Mouse (Mus musculus) liver, embryonic 15.5 days (tissue): ENCODE results near the gene Tmem50a. TPM values are rescaled to one million over a fixed set of nuclear protein-coding genes. Genes with fewer than 3 reads are reported as not detected.

Experiments used
- ATAC-seq: fragments of 200-750 bp; cut with Nextera tagmentation; 2 replicates; pipeline ENCODE4 v1.8.0; 2017; ENCODE audit warnings: moderate number of reproducible peaks, mild to moderate bottlenecking, moderate library complexity; ENCODE audit not compliant: insufficient read depth
- H3K27ac ChIP-seq: fragments of 300-500 bp; sonication (generic); replicated peaks from 2 replicates; pipeline ENCODE4 v1.5.1; 2015; ENCODE audit warnings: mild to moderate bottlenecking, inconsistent platforms
- H3K27me3 ChIP-seq: fragments of 300-500 bp; sonication (generic); 2 replicates; pipeline ENCODE4 v1.6.1; 2015; ENCODE audit warnings: mild to moderate bottlenecking, inconsistent platforms
- H3K36me3 ChIP-seq: fragments of 300-500 bp; sonication (generic); replicated peaks from 2 replicates; pipeline ENCODE4 v1.6.1; 2015; ENCODE audit warnings: moderate library complexity, mild to moderate bottlenecking, inconsistent platforms
- H3K4me1 ChIP-seq: fragments of 300-500 bp; sonication (generic); replicated peaks from 2 replicates; pipeline ENCODE4 v1.6.1; 2015; ENCODE audit warnings: inconsistent platforms
- H3K4me2 ChIP-seq: fragments of 300-500 bp; sonication (generic); 2 replicates; pipeline ENCODE4 v1.6.1; 2015; ENCODE audit warnings: moderate library complexity, mild to moderate bottlenecking, inconsistent platforms
- H3K4me3 ChIP-seq: fragments of 300-500 bp; sonication (generic); replicated peaks from 2 replicates; pipeline ENCODE4 v1.5.1; 2015; ENCODE audit warnings: mild to moderate bottlenecking, inconsistent platforms
- H3K9ac ChIP-seq: fragments of 300-500 bp; sonication (generic); 2 replicates; pipeline ENCODE4 v1.6.1; 2015; ENCODE audit warnings: moderate library complexity, mild to moderate bottlenecking, inconsistent platforms
- H3K9me3 ChIP-seq: fragments of 300-500 bp; sonication (generic); replicated peaks from 2 replicates; pipeline ENCODE4 v1.6.1; 2016; ENCODE audit warnings: inconsistent platforms
- WGBS: fragments of 180-500 bp; shearing (Covaris S2); methylation state at CpG from one replicate; pipeline ENCODE4 v1.1.7; 2015; ENCODE audit warnings: mixed read lengths; ENCODE audit not compliant: insufficient replicate concordance; 5-methylcytosine and 5-hydroxymethylcytosine counted together
- polyA plus RNA-seq: library from polyadenylated mRNA; unstranded; fragments of >200 nt; fragmentation: Nextera tagmentation; extraction: Ambion mirVana; gene quantifications from 2 replicates; pipeline ENCODE4 v1.2.1, GENCODE M21; 2015

Gene Tmem50a
- polyA plus RNA-seq, 1 experiment from 2014 or later = 79.4 TPM

- Histone ChIP-seq H3K9me3 (no peaks in the 10 kb centered on the region), H3K4me3 (peak overlapping the region; percentile 20; the same call in 1 of the 2 replicates), H3K9ac (peak overlapping the region; percentile 25; the same call in 1 of the 2 replicates), H3K27me3 (no peaks in the 10 kb centered on the region), H3K4me2 (peak overlapping the region; percentile 46), H3K27ac (peak overlapping the region; percentile 83), H3K36me3 (peaks cover 80% of the 10 kb centered on the region), H3K4me1 (peaks cover 74% of the 10 kb centered on the region)
- ATAC-seq = no peak
- WGBS = 49% methylated on average over 4 of the region's 4 CpGs
Measured at GRCm38 (mm10) chr4:134871477-134871876, 43.3 kb downstream of the Tmem50a start.

- Histone ChIP-seq H3K9me3 (no peaks in the 10 kb centered on the region), H3K36me3 (peaks cover 74% of the 10 kb centered on the region), H3K9ac (peak overlapping the region; percentile 74), H3K4me3 (peak overlapping the region; percentile 78), H3K4me2 (peak overlapping the region; percentile 87), H3K27me3 (no peaks in the 10 kb centered on the region), H3K27ac (peak overlapping the region; percentile 99), H3K4me1 (peaks cover 69% of the 10 kb centered on the region)
- WGBS = 31% methylated on average over 7 of the region's 7 CpGs
- ATAC-seq = peak; percentile 56
Measured at GRCm38 (mm10) chr4:134869815-134870375, 44.9 kb downstream of the Tmem50a start.

- H3K4me3 ChIP-seq = peak overlapping the region; percentile 78
- peak overlapping the region; percentile 87 for H3K4me2 ChIP-seq
- H3K27me3 ChIP-seq = no peaks in the 10 kb centered on the region
- H3K36me3 ChIP-seq = peaks cover 67% of the 10 kb centered on the region
- peak overlapping the region; percentile 99 for H3K27ac ChIP-seq
- H3K9ac ChIP-seq = peak overlapping the region; percentile 74
- peaks cover 64% of the 10 kb centered on the region for H3K4me1 ChIP-seq
- WGBS = 4% methylated on average over 16 of the region's 16 CpGs
- H3K9me3 ChIP-seq = no peaks in the 10 kb centered on the region
- ATAC-seq = peak; percentile 86
Measured at GRCm38 (mm10) chr4:134869068-134869730, 45.6 kb downstream of the Tmem50a start.

DNA sequence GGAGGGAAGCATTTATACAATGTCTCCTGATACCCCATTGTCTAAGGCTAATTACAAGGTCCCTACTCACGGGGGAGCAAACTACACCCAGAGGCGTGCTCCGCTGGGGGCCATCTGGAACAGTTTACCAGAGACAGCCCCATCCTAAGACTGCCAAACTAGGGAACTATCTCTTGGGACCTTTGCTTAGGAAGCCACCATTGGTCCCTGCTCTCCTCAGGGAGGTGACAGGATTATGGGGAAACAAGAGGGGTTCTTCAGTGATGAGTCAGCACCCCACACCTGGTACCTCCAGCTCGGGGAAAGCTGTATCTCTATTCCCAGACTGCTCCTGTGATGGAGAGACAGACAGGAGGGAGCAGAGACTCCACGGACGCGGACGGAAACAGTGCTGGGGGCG, 46.3 kb downstream of the Tmem50a start:
- H3K4me2 ChIP-seq = peak overlapping the region; percentile 87

DNA sequence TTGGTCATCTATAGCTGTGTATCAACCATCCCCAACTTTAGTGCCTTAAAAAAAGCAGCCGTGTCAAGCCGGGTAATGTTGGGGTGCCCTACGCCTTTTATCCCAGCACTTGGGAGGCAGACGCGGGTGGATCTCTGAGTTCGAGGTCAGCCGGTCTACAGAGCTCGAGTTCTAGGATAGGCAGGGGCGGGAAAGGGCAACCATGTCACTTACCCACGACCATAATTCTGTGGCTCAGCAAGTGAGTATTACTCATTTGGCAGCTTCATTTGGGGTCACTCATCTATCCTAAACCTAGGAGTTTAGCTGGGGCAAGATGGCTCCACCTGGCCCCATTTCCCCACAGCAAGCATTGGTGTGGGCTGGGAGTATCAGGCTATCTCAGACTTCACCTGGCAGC, 46.8 kb downstream of the Tmem50a start:
- H3K27me3 ChIP-seq = no peaks in the 10 kb centered on the region
- peaks cover 55% of the 10 kb centered on the region for H3K36me3 ChIP-seq
- peaks cover 58% of the 10 kb centered on the region for H3K4me1 ChIP-seq
- H3K4me3 ChIP-seq = peak overlapping the region; percentile 78
- H3K9ac ChIP-seq = peak overlapping the region; percentile 74
- no peaks in the 10 kb centered on the region for H3K9me3 ChIP-seq
- no peak for ATAC-seq
- peak overlapping the region; percentile 87 for H3K4me2 ChIP-seq
- WGBS = 63% methylated on average over 10 of the region's 10 CpGs
- H3K27ac ChIP-seq = peak overlapping the region; percentile 99

More for the DNA sequence above, 46.3 kb downstream of the Tmem50a start:
- H3K36me3 ChIP-seq = peaks cover 60% of the 10 kb centered on the region
- no peaks in the 10 kb centered on the region for H3K27me3 ChIP-seq
- H3K4me3 ChIP-seq = peak overlapping the region; percentile 78
- H3K9me3 ChIP-seq = no peaks in the 10 kb centered on the region
- H3K9ac ChIP-seq = peak overlapping the region; percentile 74
- peak; percentile 3; the same call in 1 of the 2 replicates for ATAC-seq
- WGBS = 18% methylated on average over 9 of the region's 9 CpGs
- peaks cover 59% of the 10 kb centered on the region for H3K4me1 ChIP-seq
- peak overlapping the region; percentile 99 for H3K27ac ChIP-seq

- H3K27ac ChIP-seq = peak overlapping the region; percentile 99
- 63% methylated on average over 8 of the region's 8 CpGs for WGBS
- H3K27me3 ChIP-seq = no peaks in the 10 kb centered on the region
- ATAC-seq = no peak
- peaks cover 52% of the 10 kb centered on the region for H3K36me3 ChIP-seq
- no peaks in the 10 kb centered on the region for H3K9me3 ChIP-seq
- H3K4me2 ChIP-seq = peak overlapping the region; percentile 87
- peak overlapping the region; percentile 74 for H3K9ac ChIP-seq
- peaks cover 59% of the 10 kb centered on the region for H3K4me1 ChIP-seq
- peak overlapping the region; percentile 78 for H3K4me3 ChIP-seq
Measured at GRCm38 (mm10) chr4:134867661-134868060, 47.2 kb downstream of the Tmem50a start.

- Histone ChIP-seq H3K4me2 (peak overlapping the region; percentile 87), H3K4me3 (peak overlapping the region; percentile 78), H3K4me1 (peaks cover 60% of the 10 kb centered on the region), H3K9ac (peak overlapping the region; percentile 74), H3K9me3 (no peaks in the 10 kb centered on the region), H3K27me3 (no peaks in the 10 kb centered on the region), H3K27ac (peak overlapping the region; percentile 99), H3K36me3 (peaks cover 48% of the 10 kb centered on the region)
- ATAC-seq = no peak
- WGBS = 78% methylated on average over 8 of the region's 8 CpGs
Measured at GRCm38 (mm10) chr4:134867213-134867612, 47.6 kb downstream of the Tmem50a start.

GRCm38 (mm10) chr4:134865789-134866188, 49.0 kb downstream of the Tmem50a start:
- peak overlapping the region; percentile 78 for H3K4me3 ChIP-seq
- 24% methylated on average over 5 of the region's 5 CpGs for WGBS
- peaks cover 58% of the 10 kb centered on the region for H3K4me1 ChIP-seq
- H3K9ac ChIP-seq = peak overlapping the region; percentile 95
- H3K27me3 ChIP-seq = no peaks in the 10 kb centered on the region
- H3K4me2 ChIP-seq = peak overlapping the region; percentile 87
- H3K9me3 ChIP-seq = no peaks in the 10 kb centered on the region
- 0 out of 2 replicates have a peak, but pooled peaks have one; percentile 9 for ATAC-seq
- peak overlapping the region; percentile 99 for H3K27ac ChIP-seq
- peaks cover 37% of the 10 kb centered on the region for H3K36me3 ChIP-seq

DNA sequence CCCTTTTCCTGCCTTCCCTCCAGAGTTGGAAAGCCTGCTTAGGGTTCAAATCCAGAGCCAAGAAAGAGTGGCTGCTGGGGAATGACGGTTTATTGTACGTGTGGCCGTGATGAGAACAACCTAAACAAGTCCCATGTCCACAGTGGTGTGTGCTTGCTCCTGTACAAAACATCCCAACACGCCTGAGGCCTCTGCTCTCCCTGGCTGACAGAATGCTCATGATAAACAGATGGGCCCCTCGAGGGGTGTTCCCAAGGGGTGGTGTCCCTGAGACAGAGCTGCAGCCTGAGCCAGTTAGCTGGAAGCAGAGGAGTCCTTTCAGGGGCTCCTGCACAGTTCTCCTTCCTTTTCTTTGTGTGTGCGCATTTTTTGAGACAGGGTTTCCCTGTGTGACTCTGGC, 49.5 kb downstream of the Tmem50a start:
- peak overlapping the region; percentile 87 for H3K4me2 ChIP-seq
- peak overlapping the region; percentile 95 for H3K9ac ChIP-seq
- no peaks in the 10 kb centered on the region for H3K9me3 ChIP-seq
- H3K4me1 ChIP-seq = peaks cover 58% of the 10 kb centered on the region
- H3K27ac ChIP-seq = peak overlapping the region; percentile 99
- 26% methylated on average over 6 of the region's 6 CpGs for WGBS
- ATAC-seq = peak; percentile 71
- no peaks in the 10 kb centered on the region for H3K27me3 ChIP-seq
- peaks cover 32% of the 10 kb centered on the region for H3K36me3 ChIP-seq
- H3K4me3 ChIP-seq = peak overlapping the region; percentile 78

DNA sequence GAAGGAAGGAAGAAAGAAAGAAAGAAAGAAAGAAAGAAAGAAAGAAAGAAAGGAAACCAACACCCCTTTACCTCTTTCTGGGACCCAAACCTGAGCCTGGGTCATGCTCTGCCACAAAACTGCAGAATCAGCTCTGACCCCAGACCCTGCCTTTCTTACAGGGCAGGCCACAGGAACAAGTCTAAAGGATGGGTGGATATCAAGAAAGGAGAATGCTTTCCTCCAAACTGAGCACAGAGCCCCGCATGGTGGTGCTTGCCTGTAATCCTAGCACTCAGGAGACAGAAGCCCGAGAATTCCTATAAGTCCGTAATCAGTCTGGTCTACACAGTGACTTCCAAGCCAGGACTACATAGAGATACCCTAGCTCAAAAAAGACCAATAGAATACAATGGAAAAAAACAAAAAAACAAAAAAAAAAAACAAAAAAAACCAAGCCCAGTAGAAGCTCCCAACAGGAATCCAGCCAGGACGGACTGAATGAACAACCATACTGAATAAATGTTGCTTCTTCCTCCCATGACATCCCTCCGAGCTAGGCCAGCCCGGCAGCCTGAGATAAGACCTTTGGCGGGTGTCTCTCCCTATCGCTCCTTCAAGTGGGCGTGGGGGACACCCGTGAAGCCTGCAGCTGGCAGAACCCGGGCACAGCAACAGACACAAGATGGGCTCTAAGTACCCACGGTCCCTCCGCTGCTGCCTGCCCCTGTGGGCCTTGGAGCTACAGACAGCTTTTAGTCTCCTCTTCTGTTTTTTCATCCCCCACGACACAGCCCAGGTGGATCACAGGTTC, 50.7 kb downstream of the Tmem50a start, which contains the start of gene Rhd:
Gene Rhd, plus strand, starts transcription at position 600 of the 793 bp plus-strand sequence.
- Histone ChIP-seq H3K27ac (peak within 1 kb of the TSS; percentile 99), H3K27me3 (no peaks in the 10 kb centered on the region), H3K4me3 (peak within 1 kb of the TSS; percentile 78), H3K36me3 (peaks cover 26% of the 10 kb centered on the region), H3K4me1 (peaks cover 50% of the 10 kb centered on the region), H3K9me3 (no peaks in the 10 kb centered on the region), H3K4me2 (peak within 1 kb of the TSS; percentile 87), H3K9ac (peak within 1 kb of the TSS; percentile 95)
- peak; percentile 72 for ATAC-seq
- WGBS = 20% methylated on average over 14 of the region's 14 CpGs

DNA sequence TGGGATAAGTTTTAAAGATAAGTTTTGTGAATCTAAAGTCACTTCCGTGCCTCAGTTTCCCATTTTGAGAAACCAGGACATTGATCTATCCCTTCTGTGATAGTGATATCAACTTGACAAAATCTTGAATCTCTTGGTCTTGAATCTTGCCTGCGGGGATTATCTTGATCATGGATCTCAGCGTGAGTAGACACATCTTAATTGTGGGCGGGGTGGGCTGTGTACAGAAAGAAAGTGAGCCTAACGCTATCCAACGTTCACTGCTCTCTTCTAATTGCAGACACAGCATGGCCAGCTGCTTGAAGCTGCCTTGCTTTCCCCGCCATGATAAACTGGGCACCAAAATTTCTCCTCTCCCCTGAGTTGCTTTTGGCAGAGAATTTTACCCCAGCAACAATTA, 51.8 kb downstream of the Tmem50a start:
- ATAC-seq = no peak

More for the DNA sequence above, 51.8 kb downstream of the Tmem50a start:
- Histone ChIP-seq H3K4me2 (peak overlapping the region; percentile 87), H3K4me3 (peak overlapping the region; percentile 78), H3K9ac (peak overlapping the region; percentile 61), H3K27ac (peak overlapping the region; percentile 99), H3K9me3 (no peaks in the 10 kb centered on the region), H3K36me3 (peaks cover 22% of the 10 kb centered on the region), H3K27me3 (no peaks in the 10 kb centered on the region), H3K4me1 (peaks cover 46% of the 10 kb centered on the region)
- WGBS = 40% methylated on average over 7 of the region's 7 CpGs
